Comparison of ENCODE assay signal across 8 mouse cellular contexts in the genomic region with DNA sequence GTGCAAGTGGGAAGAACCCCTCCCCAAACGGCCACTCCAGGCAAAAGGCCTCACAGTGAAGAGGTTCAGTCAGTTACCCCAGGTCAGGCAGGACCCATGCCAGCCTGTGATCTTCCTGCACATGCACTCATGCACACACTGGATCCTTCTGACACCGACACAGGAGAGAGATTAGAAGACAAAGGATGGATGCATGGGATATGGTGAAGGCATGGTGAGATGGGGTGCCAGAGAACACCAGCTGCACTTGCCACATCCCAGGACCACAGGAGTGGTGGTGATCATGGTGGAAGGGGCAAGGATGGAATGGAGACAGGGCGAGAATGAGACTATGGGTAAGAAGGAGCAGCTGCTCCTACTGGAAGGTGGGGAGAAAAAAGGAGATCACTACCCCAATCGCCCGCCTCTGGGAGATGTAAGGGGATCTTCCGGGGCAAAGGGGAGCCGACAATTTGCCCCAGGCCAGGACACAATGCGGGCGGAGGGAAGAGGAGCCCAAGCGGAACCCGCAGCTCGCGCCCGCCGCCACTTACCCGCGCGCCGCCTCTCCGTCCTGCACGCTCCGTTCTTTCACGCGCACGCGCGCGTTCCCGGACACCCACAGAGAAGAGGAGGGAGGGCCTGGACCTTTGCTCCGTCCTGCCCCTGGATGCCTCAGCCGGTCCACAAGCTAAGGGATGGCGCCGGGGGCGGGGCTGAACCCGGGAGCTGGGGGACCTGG. TPM values are rescaled to one million over a fixed set of nuclear protein-coding genes. Genes with fewer than 3 reads are reported as not detected.
DNase-seq lines count a peak whose midpoint lies in the region; ATAC-seq and TF ChIP-seq lines count a peak whose summit lies in the region.

No protein-coding gene starts in this region.

- H3K9me3 ChIP-seq in forebrain, embryonic 11.5 days (ENCODE audit: control insufficient read depth, low read length) = no peaks in the 10 kb centered on the region
- no peaks in the 10 kb centered on the region for H3K9me3 ChIP-seq in heart, embryonic 15.5 days (replicated peaks)

- no peak for TF ChIP-seq POLR2A in liver, adult 2 months (IDR thresholded peaks at IDR 0.05; ENCODE audit: extremely low read depth, insufficient read depth, low read length)

- no peak for TF ChIP-seq CTCF in liver, adult 2 months (IDR thresholded peaks at IDR 0.05; ENCODE audit: low read depth, low read length)

- H3K27ac ChIP-seq in forebrain, embryonic 11.5 days (ENCODE audit: low read depth, low read length) = no peak overlapping the region
- no peak overlapping the region for H3K27ac ChIP-seq in heart, embryonic 15.5 days
- no peak overlapping the region for H3K27ac ChIP-seq in liver, adult 2 months (replicated peaks; ENCODE audit: insufficient read depth, low read depth, low read length)

- peak overlapping the region; percentile 71 for H3K9ac ChIP-seq in forebrain, embryonic 11.5 days (ENCODE audit: low read length)
- H3K9ac ChIP-seq in heart, embryonic 15.5 days = peak overlapping the region; percentile 56
- H3K9ac ChIP-seq in liver, adult 2 months (ENCODE audit: low read depth, low read length) = peak overlapping the region; percentile 9

- H3K4me1 ChIP-seq in forebrain, embryonic 11.5 days (replicated peaks; ENCODE audit: control insufficient read depth, insufficient read depth, low read length) = peaks cover 4% of the 10 kb centered on the region; the same call in 1 of the 2 replicates
- no peaks in the 10 kb centered on the region; the same call in 1 of the 2 replicates for H3K4me1 ChIP-seq in heart, embryonic 15.5 days (replicated peaks)
- H3K4me1 ChIP-seq in liver, adult 2 months (ENCODE audit: control insufficient read depth, insufficient read depth, low read length) = peaks cover 3% of the 10 kb centered on the region; the same call in 1 of the 2 replicates

- H3K79me2 ChIP-seq in liver, adult 2 months (ENCODE audit: control insufficient read depth, insufficient read depth, low read length) = no peaks in the 10 kb centered on the region

- peak; percentile 16 to 25 for DNase-seq in B cell, adult 2 months
- peak; percentile 96 for DNase-seq in brain, adult 2 months (ENCODE audit: low read depth, low spot score)
- peak; percentile 91 for DNase-seq in forebrain, embryonic 11.5 days (ENCODE audit: low spot score)
- peak; percentile 94 for DNase-seq in kidney, postnatal 10 days
- DNase-seq in liver, adult 2 months (ENCODE audit: extremely low read depth, low read depth, low spot score) = peak; percentile 70
- peak; percentile 56 to 66 for DNase-seq in monocyte, adult 2 months (ENCODE audit: low read depth in 1 of 2, low spot score in 2 of 2)
- DNase-seq in spleen, postnatal 36 days (ENCODE audit: low spot score in 2 of 2) = peak; percentile 49 to 59

- WGBS in forebrain, embryonic 11.5 days = 1% methylated on average over 35 of the region's 35 CpGs
- 3% methylated on average over 33 of the region's 35 CpGs for WGBS in heart, embryonic 15.5 days
- 4% methylated on average over 35 of the region's 35 CpGs for WGBS in liver, adult 2 months

- H3K36me3 ChIP-seq in forebrain, embryonic 11.5 days (ENCODE audit: control insufficient read depth, insufficient read depth, low read length) = no peaks in the 10 kb centered on the region
- H3K36me3 ChIP-seq in heart, embryonic 15.5 days = no peaks in the 10 kb centered on the region
- no peaks in the 10 kb centered on the region for H3K36me3 ChIP-seq in liver, adult 2 months (ENCODE audit: control insufficient read depth, insufficient read depth, low read length)

- H3K27me3 ChIP-seq in forebrain, embryonic 11.5 days (ENCODE audit: control insufficient read depth, insufficient read depth, low read length) = no peaks in the 10 kb centered on the region
- no peaks in the 10 kb centered on the region for H3K27me3 ChIP-seq in heart, embryonic 15.5 days
- H3K27me3 ChIP-seq in liver, adult 2 months (ENCODE audit: control insufficient read depth, insufficient read depth, low read length) = no peaks in the 10 kb centered on the region

- H3K4me3 ChIP-seq in forebrain, embryonic 11.5 days (ENCODE audit: low read depth, low read length) = peak overlapping the region; percentile 46
- H3K4me3 ChIP-seq in heart, embryonic 15.5 days = peak overlapping the region; percentile 58
- peak overlapping the region; percentile 47 for H3K4me3 ChIP-seq in liver, adult 2 months (ENCODE audit: insufficient read depth, low read depth, low read length)

- peak; percentile 91 for ATAC-seq in forebrain, embryonic 11.5 days (replicated peaks; ENCODE audit: low FRiP score)
- ATAC-seq in heart, embryonic 15.5 days (replicated peaks; ENCODE audit: insufficient number of reproducible peaks, insufficient read depth, low FRiP score, low read depth) = peak; percentile 84

- H3K4me2 ChIP-seq in forebrain, embryonic 11.5 days (ENCODE audit: low read depth, low read length, severe bottlenecking) = peak overlapping the region; percentile 71
- H3K4me2 ChIP-seq in heart, embryonic 15.5 days = peak overlapping the region; percentile 86

RNA-seq across cellular contexts. Expression of gene Gsdme, which starts 2.3 kb away (rescaled TPM):
- 57.6 and 62.3 TPM in 2 replicates for polyA plus RNA-seq in forebrain, embryonic 11.5 days (2014; fragmentation: Nextera tagmentation; extraction: Ambion mirVana)
- polyA plus RNA-seq in heart, embryonic 15.5 days (2015; fragmentation: Nextera tagmentation; extraction: Ambion mirVana) = 35.3 and 35.8 TPM in 2 replicates
- 1.0 and 1.4 TPM in 2 replicates for total RNA-seq in liver, adult 2 months (2014; rRNA removed)
- polyA plus RNA-seq in liver, adult 2 months (2012; rRNA removed) = 0.87 and 1.2 TPM in 2 replicates

Comparison
In these comparisons a context has a peak if more than half of its experiments do, and no peak if none do; other contexts are left out.
1. DNase-seq: peak in every context shown above with its lines; median percentile 96 in brain, adult 2 months; 94 in kidney, postnatal 10 days; 91 in forebrain, embryonic 11.5 days; 70 in liver, adult 2 months; 61 in monocyte, adult 2 months; 54 in spleen, postnatal 36 days; 20 in B cell, adult 2 months.
2. H3K9ac ChIP-seq: peak in every context shown above with its lines; median percentile 71 in forebrain, embryonic 11.5 days; 56 in heart, embryonic 15.5 days; 9 in liver, adult 2 months.
3. RNA of gene Gsdme, which starts 2.3 kb away (polyA plus RNA-seq): 57.6 to 62.3 TPM in forebrain, embryonic 11.5 days and 35.3 to 35.8 TPM in heart, embryonic 15.5 days; 0.87 to 1.2 TPM in liver, adult 2 months; every median in the first group is over 10 times any median in the second.
4. Peak in every context shown above with its lines, with median percentiles within 50 percentile points of each other: H3K4me3 ChIP-seq.